Mouse (Mus musculus) ZHBTc4 (cell line): ENCODE data around the gene Errfi1.
"Not testable (repeated sequence)": the region's sequence is repeated elsewhere in the genome, so short reads cannot be mapped to it uniquely, and the experiment has no call there.

Experiments used
- DNase-seq: peaks from one replicate; pipeline ENCODE4 v3.0.0-alpha.2; 2011; ENCODE audit warnings: low read depth, low spot score

Errfi1 gene

GRCm38 (mm10) chr4:150846316-150846715 is 7.4 kb upstream of the Errfi1 start:
- DNase-seq: no peak

- no peak for DNase-seq
Measured at GRCm38 (mm10) chr4:150849964-150850363, 3.8 kb upstream of the Errfi1 start.

GRCm38 (mm10) chr4:150850893-150851292 is 2.8 kb upstream of the Errfi1 start:
- DNase-seq: no peak

GRCm38 (mm10) chr4:150852045-150852444 is 1.7 kb upstream of the Errfi1 start:
- DNase-seq: no peak

- DNase-seq: no peak
Measured at GRCm38 (mm10) chr4:150852479-150852878, 1.2 kb upstream of the Errfi1 start.

GRCm38 (mm10) chr4:150854839-150855246 is 1.1 kb downstream of the Errfi1 start:
- peak; percentile 98 for DNase-seq

- DNase-seq: no peak
Measured at GRCm38 (mm10) chr4:150855346-150855745, 1.6 kb downstream of the Errfi1 start.

- no peak for DNase-seq
Measured at GRCm38 (mm10) chr4:150860526-150860925, 6.8 kb downstream of the Errfi1 start.

GRCm38 (mm10) chr4:150861161-150861560 is 7.4 kb downstream of the Errfi1 start:
- DNase-seq: no peak

- no peak for DNase-seq
Measured at GRCm38 (mm10) chr4:150862626-150863375, 9.1 kb downstream of the Errfi1 start.

- no peak for DNase-seq
Measured at GRCm38 (mm10) chr4:150865371-150865770, 11.7 kb downstream of the Errfi1 start.

GRCm38 (mm10) chr4:150866069-150866468 is 12.3 kb downstream of the Errfi1 start:
- no peak for DNase-seq

GRCm38 (mm10) chr4:150866494-150866893 is 12.8 kb downstream of the Errfi1 start:
- no peak for DNase-seq

- no peak for DNase-seq
Measured at GRCm38 (mm10) chr4:150868161-150868560, 14.4 kb downstream of the Errfi1 start.

GRCm38 (mm10) chr4:150868859-150869258 is 15.1 kb downstream of the Errfi1 start:
- DNase-seq: no peak

- no peak for DNase-seq
Measured at GRCm38 (mm10) chr4:150869276-150870197, 15.8 kb downstream of the Errfi1 start.

GRCm38 (mm10) chr4:150870963-150871391 is 17.3 kb downstream of the Errfi1 start:
- no peak for DNase-seq

- peak; percentile 81 for DNase-seq
Measured at GRCm38 (mm10) chr4:150871392-150872138, 17.8 kb downstream of the Errfi1 start.

- DNase-seq: no peak
Measured at GRCm38 (mm10) chr4:150872139-150872651, 18.5 kb downstream of the Errfi1 start.

- DNase-seq: no peak
Measured at GRCm38 (mm10) chr4:150872681-150873080, 19.0 kb downstream of the Errfi1 start.

- not testable (repeated sequence) for DNase-seq
Measured at GRCm38 (mm10) chr4:150874416-150874815, 20.7 kb downstream of the Errfi1 start.

GRCm38 (mm10) chr4:150875393-150875792 is 21.7 kb downstream of the Errfi1 start:
- DNase-seq: no peak
